Mouse (Mus musculus) kidney, postnatal 25 days (tissue): ENCODE results near the gene Tspan13.

Source experiments
- DNase-seq, 2 experiments: peaks; one replicate each; pipeline ENCODE4 v3.0.0; 2021; ENCODE audit warnings: mixed read lengths in 2 of 2

Gene Tspan13

DNA sequence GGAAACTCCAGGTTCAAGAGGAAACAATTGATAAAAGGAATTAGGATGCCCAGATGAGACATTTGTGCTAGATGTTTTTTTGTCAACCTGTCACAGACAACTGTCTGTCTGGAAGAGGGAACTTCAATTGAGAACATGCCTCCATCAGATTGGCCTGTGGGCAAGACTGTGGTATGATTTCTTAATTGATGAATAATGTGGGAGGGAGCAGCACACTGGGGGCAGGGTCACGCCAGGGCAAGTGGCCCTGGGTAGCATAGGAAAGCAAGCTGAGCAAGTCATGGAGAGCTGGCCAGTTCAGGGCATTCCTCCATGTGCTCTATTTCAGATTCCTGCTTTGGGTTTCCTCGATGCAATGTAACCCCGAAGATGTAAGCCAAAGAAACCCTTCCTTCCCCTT is 66.4 kb downstream of the Tspan13 start:
- no peak for DNase-seq

- DNase-seq, result no peak
These were observed 75.5 kb downstream of the Tspan13 start for GRCm38 (mm10) chr12:35966768-35967141.

DNA sequence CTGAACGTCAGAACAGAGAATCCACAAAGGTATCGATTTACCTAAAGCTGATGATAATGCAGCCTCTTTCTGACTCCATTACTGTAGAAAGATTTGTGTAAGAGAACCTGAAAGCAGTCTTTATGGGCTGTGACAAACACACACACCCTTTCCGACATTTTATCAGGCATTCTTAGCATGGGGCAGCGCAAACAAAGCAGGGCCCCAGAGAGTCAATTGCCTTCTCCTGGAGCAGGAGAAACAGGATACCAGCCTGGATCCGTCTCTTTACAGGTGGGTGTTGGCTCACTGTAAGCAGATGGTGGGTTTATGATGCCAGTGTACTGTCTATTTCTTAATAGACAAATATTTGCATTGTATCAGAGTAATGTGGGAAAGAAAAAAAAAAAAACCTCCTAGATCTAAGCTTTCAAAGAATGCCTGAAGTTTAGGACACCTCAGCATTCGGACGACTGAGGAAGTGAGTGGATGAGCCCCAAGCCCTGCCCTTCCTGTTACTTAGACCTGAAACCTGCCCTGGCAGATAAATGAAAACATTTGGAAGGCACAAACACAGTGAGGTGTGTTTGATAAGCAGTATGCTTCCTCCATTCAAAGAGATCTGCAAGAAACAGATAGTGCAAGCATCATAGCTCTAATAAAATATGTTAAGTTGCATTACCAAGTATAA is 76.1 kb downstream of the Tspan13 start:
- DNase-seq, result no peak
